In genomic region chr15:32333456-32333855, GRCm38 (mm10) we compare ENCODE assay signal across 20 mouse cellular contexts.
"Had no signal": no experiment of that assay in that cellular context is flagged by ENCODE, and none has a peak within 500 bp of the region (broad histone marks: within the 10 kb centered on the region; RNA-seq: fewer than 3 reads in every experiment).

No protein-coding gene starts in this region.

- DNase-seq: liver, postnatal 0 days; lung, adult 2 months; lung, postnatal 14 days; lung, postnatal 36 days; retina, postnatal 1 day; right cerebral cortex, adult 18-20 months; right cerebral cortex, postnatal 25 days; right cerebral cortex, postnatal 4 days; spleen, adult 18-20 months; thymus, postnatal 14 days; thymus, postnatal 36 days had no signal

- H3K9me3 ChIP-seq: lung, embryonic 15.5 days; midbrain, embryonic 13.5 days; midbrain, embryonic 15.5 days; neural tube, embryonic 13.5 days; neural tube, embryonic 15.5 days had no signal

- H3K4me2 ChIP-seq: lung, embryonic 15.5 days; midbrain, embryonic 11.5 days; midbrain, embryonic 13.5 days; midbrain, embryonic 15.5 days; neural tube, embryonic 13.5 days; neural tube, embryonic 15.5 days had no signal

- H3K27me3 ChIP-seq: lung, embryonic 15.5 days; megakaryocyte, embryonic 14.5 days; midbrain, embryonic 13.5 days; midbrain, embryonic 15.5 days; neural tube, embryonic 13.5 days; neural tube, embryonic 15.5 days had no signal

- ATAC-seq: liver, postnatal 0 days; lung, postnatal 0 days; midbrain, embryonic 13.5 days; midbrain, embryonic 15.5 days had no signal

- H3K9ac ChIP-seq: liver, postnatal 0 days; lung, embryonic 15.5 days; midbrain, embryonic 13.5 days; midbrain, embryonic 15.5 days; neural tube, embryonic 13.5 days; neural tube, embryonic 15.5 days had no signal

- H3K4me3 ChIP-seq: lung, embryonic 15.5 days; megakaryocyte, embryonic 14.5 days; midbrain, embryonic 13.5 days; midbrain, embryonic 15.5 days; neural tube, embryonic 13.5 days; neural tube, embryonic 15.5 days had no signal

- H3K36me3 ChIP-seq: lung, embryonic 15.5 days; midbrain, embryonic 13.5 days; midbrain, embryonic 15.5 days; neural tube, embryonic 13.5 days; neural tube, embryonic 15.5 days had no signal

- H3K27ac ChIP-seq: lung, embryonic 15.5 days; macrophage; midbrain, embryonic 13.5 days; midbrain, embryonic 15.5 days; neural tube, embryonic 13.5 days; neural tube, embryonic 15.5 days had no signal
